Mouse (Mus musculus): Measurements from ENCODE around the gene Gm9821. TPM values are rescaled to one million over a fixed set of nuclear protein-coding genes. Genes with fewer than 3 reads are reported as not detected.

Gene Gm9821
- polyA plus RNA-seq, 1 experiment = not detected

GRCm38 (mm10) chr2:91944170-91944950, 1.1 kb upstream of the Gm9821 start:
- DNase-seq (ENCODE audit: low read depth, low spot score) = no peak
- 48% methylated on average over 13 of the region's 13 CpGs for whole genome bisulfite sequencing

- no peak for DNase-seq (ENCODE audit: low read depth, low spot score)
- WGBS = 19% methylated on average over 6 of the region's 6 CpGs
Observed at GRCm38 (mm10) chr2:91946836-91947235, 1.3 kb downstream of the Gm9821 start.

DNA sequence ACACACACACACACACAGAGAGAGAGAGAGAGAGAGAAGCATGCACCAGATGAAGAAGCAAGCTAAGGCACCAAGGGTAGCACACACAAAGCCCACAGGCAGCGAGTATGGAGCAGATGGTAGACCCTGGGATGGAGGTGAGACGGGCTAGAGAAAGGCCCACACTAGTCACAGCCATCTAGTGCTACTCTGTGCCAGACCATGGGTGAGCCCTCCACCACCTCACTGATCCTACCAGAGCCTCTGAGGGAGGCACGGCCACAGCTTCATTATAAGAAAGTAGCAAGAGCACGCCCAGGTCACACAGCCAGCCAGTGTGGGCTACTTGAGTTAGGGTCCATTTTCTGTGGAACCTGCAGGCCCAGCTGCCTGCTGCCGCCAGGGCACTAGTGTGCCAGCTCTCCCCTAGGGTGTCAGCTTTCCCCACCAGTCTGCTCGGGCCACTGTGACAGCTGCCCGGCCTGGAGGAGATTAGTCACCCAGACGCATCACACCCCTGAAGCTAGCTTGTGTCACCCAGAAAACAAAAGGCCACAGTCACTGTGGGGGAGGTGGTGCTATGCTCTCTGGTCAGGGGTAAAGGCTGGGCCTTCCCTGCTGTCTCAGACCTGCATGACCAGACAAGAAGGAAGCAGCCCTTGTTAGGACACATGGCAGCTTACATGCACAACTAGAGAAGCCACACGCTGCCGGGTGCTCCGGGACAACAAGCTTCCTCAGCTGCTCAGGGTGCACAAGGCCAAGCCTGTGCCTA, 2.1 kb downstream of the Gm9821 start:
- 31% methylated on average over 11 of the region's 11 CpGs for WGBS
- DNase-seq (ENCODE audit: low read depth, low spot score) = no peak

DNA sequence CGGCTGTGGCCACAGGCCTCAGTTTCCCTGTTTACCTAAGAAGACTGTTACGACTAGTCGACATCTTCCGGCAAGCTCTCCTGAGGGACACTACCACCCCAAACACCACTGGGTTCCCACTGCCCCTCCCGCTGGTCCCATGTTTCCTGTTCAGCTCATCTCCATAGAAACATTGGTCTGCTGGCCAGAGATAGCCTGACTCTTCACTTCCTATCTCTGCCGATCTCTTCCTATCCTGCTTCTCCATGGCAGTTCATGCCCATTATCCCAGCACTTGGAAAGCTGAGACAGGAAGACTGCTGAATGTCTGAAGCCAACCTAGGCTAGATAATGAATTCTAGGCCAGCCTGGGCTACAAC, 2.6 kb downstream of the Gm9821 start:
- 28% methylated on average over 6 of the region's 6 CpGs for WGBS
- DNase-seq (ENCODE audit: low read depth, low spot score) = no peak

- DNase-seq (ENCODE audit: low read depth, low spot score) = no peak
- WGBS = 19% methylated on average over 3 of the region's 3 CpGs
Observed at GRCm38 (mm10) chr2:91948792-91949241, 3.3 kb downstream of the Gm9821 start.

- WGBS = 23% methylated on average over 17 of the region's 17 CpGs
- no peak for DNase-seq (ENCODE audit: low read depth, low spot score)
Observed at GRCm38 (mm10) chr2:91949411-91950274, 4.1 kb downstream of the Gm9821 start.

GRCm38 (mm10) chr2:91950275-91951085, 5.0 kb downstream of the Gm9821 start:
- 12% methylated on average over 15 of the region's 15 CpGs for WGBS
- DNase-seq (ENCODE audit: low read depth, low spot score) = no peak

DNA sequence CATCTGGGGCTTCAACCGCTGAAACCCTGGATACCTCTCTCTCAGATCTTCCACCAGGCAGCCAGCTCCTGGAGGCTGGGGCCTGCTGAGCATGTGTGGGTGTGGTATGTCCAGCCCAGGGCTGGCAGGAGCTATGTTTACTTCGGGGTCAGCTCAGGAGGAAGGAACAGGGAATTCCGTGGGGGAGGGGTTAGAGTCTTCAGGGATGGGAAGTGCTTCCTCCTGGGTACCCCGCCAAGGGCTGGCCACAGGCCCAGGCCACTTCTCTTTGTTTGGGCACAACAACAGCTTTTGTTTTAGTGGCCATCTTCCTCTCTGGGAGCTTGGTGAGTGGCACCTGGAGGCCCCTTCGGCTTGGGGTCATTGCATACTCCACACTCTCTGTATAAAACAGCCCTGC, 8.3 kb downstream of the Gm9821 start:
- WGBS = 6% methylated on average over 5 of the region's 5 CpGs

GRCm38 (mm10) chr2:91955121-91955591, 9.7 kb downstream of the Gm9821 start:
- 21% methylated on average over 4 of the region's 4 CpGs for WGBS

More for the DNA sequence above, 8.3 kb downstream of the Gm9821 start:
- no peak for DNase-seq (ENCODE audit: low read depth, low spot score)

GRCm38 (mm10) chr2:91955875-91956274, 10.4 kb downstream of the Gm9821 start:
- DNase-seq (ENCODE audit: low read depth, low spot score) = no peak
- WGBS = 55% methylated on average over 6 of the region's 6 CpGs

More at GRCm38 (mm10) chr2:91955121-91955591, 9.7 kb downstream of the Gm9821 start:
- no peak for DNase-seq (ENCODE audit: low read depth, low spot score)

GRCm38 (mm10) chr2:91957096-91957495, 11.6 kb downstream of the Gm9821 start:
- 9% methylated on average over 4 of the region's 4 CpGs for WGBS

DNA sequence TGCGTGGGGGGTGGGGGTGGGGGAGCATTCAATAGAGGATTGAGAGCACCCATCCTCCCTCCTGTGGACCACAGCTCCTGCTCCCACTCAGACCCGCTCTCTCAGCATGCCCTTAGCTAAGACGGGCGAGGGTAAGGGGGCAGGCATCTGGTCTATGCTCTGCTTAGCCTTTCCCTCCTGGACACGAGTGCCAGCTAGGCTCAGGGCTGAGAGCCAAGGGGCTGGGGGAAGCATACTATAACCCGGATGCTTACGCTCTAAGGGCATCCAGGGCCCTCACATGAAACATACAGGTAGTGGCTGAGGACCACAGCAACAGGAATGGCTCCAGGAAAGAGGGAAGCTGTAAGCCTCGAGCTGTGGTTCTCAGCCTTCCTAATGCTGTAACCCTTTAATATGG, 12.5 kb downstream of the Gm9821 start:
- 77% methylated on average over 8 of the region's 8 CpGs for WGBS
- DNase-seq (ENCODE audit: low read depth, low spot score) = no peak

More at GRCm38 (mm10) chr2:91957096-91957495, 11.6 kb downstream of the Gm9821 start:
- no peak for DNase-seq (ENCODE audit: low read depth, low spot score)

DNA sequence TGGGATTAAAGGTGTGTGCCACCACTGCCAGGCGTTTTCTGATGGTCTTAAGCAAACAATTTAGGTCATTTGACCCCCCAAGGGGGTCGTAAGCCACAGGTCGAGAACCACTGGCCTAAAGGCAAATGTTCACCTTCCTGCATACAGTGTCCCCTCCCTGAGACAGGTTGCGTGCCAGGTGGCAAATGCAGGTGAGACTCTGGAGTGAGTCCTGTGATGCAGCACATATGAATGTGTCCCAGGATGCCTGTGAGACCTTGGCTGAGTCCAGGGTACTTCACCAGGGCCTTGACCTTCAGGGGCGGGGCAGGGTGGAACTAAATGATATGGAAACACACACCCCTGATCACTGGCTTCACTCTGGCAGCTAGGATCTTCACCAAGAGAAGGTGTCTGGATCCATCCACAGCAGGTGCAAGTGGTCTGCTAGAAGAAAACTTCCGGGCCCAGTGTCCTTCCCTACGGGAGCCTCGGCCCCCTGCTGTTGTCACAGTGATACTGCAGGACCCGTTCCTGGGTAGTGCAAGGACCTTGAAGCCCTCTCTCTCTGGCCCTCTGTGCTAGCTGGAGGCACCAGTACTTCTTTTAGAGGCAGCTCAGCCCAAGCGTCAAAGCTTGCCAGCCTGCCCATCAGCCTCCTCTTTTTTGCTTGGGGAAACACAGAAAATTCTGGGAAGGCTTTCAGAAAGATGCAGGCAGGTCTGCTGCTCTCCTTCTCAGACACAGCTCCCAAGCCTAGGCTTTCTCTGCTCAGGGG, 13.4 kb downstream of the Gm9821 start:
- DNase-seq (ENCODE audit: low read depth, low spot score) = no peak
- 34% methylated on average over 10 of the region's 10 CpGs for WGBS

DNA sequence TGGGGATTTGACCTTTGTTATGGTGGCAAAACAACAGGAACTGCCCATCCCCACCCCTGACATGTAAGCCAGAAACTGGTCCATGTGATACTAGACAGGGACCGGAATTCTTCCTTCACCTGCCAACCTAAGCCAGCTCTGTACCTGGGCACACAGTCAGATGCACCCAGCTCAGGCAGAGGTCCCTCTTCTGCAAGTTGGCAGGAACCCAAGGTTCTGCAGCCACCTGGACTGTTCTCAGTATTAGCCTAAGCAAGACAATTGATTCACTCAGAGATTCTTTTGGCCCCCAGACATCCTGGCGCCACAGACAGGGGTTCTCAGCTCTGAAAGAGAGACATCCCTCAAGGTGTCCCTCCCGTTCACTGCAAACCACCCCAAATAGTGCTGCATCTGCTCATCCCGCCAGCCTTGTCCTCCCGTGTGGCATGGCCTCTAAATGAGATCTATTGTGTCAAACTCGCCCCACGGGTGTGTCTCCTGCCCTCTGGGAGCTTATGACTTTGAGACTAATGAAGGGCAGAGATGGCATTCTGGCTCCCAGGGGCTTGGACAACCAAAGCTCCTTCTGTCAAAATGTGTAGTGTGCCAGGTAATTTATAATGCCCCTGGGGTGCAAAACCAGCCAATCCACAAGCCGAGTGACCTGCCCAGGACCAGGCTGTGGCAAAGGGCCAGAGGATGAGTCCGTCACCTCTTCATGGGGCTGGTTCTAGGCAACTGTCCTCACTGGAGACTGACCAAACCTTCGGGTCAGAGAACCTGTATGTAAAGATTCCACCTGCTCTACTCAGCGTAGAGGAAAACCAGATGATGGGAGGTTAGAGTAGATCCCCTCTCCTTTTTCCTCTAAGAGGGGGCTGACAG, 14.3 kb downstream of the Gm9821 start:
- 45% methylated on average over 11 of the region's 11 CpGs for WGBS
- no peak for DNase-seq (ENCODE audit: low read depth, low spot score)

DNA sequence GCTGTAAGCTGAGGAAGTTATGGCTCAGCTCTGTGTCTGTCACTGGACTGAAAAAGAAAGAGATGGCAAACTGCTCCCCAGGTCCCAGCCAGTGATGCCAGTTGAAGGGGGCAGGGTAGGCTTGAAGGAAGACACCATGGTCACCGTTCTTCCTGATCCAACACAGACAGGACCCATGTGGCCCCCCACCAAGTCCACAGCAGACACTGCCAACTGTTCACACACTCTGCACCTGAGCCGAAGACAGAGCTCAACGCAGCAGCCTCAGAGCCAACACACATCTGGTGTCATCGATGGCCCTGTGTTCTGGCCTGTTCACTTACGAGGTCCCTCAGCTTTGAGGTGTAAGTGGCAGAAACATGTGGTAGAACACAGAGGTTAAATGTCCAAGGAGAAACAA, 15.0 kb downstream of the Gm9821 start:
- DNase-seq (ENCODE audit: low read depth, low spot score) = no peak
- 72% methylated on average over 5 of the region's 5 CpGs for WGBS

- peak; percentile 63 for DNase-seq (ENCODE audit: low read depth, low spot score)
- WGBS = 20% methylated on average over 4 of the region's 4 CpGs
Observed at GRCm38 (mm10) chr2:91961901-91962761, 16.6 kb downstream of the Gm9821 start.

Measured in large intestine, adult 2 months (tissue).